Mouse (Mus musculus) intestine, postnatal 0 days (tissue): ENCODE results near the gene Oscp1. TPM values are rescaled to one million over a fixed set of nuclear protein-coding genes. Genes with fewer than 3 reads are reported as not detected.

Experiments used
- ATAC-seq: fragments of 200-750 bp; cut with Nextera tagmentation; 2 replicates; pipeline ENCODE4 v1.8.0; 2017; ENCODE audit warnings: mild to moderate bottlenecking, moderate TSS enrichment, moderate library complexity
- H3K27ac ChIP-seq: fragments of 300-500 bp; sonication (generic); 2 replicates; pipeline ENCODE4 v1.5.1; 2014; ENCODE audit warnings: mild to moderate bottlenecking, low read depth, low read length, moderate library complexity
- H3K27me3 ChIP-seq: fragments of 300-500 bp; sonication (generic); replicated peaks from 2 replicates; pipeline ENCODE4 v1.6.1; 2014; ENCODE audit warnings: low read length, mixed read lengths; ENCODE audit not compliant: control insufficient read depth, insufficient read depth
- H3K36me3 ChIP-seq: fragments of 300-500 bp; sonication (generic); 2 replicates; pipeline ENCODE4 v1.6.1; 2014; ENCODE audit warnings: mild to moderate bottlenecking, moderate library complexity; ENCODE audit not compliant: control insufficient read depth, insufficient read depth
- H3K4me1 ChIP-seq: fragments of 300-500 bp; sonication (generic); replicated peaks from 2 replicates; pipeline ENCODE4 v1.6.1; 2014; ENCODE audit warnings: antibody characterized with exemption, low read length, mixed read lengths; ENCODE audit not compliant: control insufficient read depth, insufficient read depth
- H3K4me2 ChIP-seq: fragments of 300-500 bp; sonication (generic); replicated peaks from 2 replicates; pipeline ENCODE4 v1.6.1; 2014; ENCODE audit warnings: low read depth, mild to moderate bottlenecking, moderate library complexity
- H3K4me3 ChIP-seq: fragments of 300-500 bp; sonication (generic); 2 replicates; pipeline ENCODE4 v1.5.1; 2014; ENCODE audit warnings: low read depth, low read length
- H3K9ac ChIP-seq: fragments of 300-500 bp; sonication (generic); 2 replicates; pipeline ENCODE4 v1.6.1; 2014; ENCODE audit warnings: mild to moderate bottlenecking, low read depth, low read length
- H3K9me3 ChIP-seq: fragments of 300-500 bp; sonication (generic); 2 replicates; pipeline ENCODE4 v1.6.1; 2016; ENCODE audit warnings: mixed run types; ENCODE audit not compliant: control insufficient read depth
- CTCF ChIP-seq: sonication (generic); IDR thresholded peaks from 2 replicates; pipeline ENCODE4 v1.5.1; 2016; ENCODE audit warnings: low read depth, mild to moderate bottlenecking, control low read depth, antibody characterized with exemption, moderate library complexity
- WGBS: fragments of 180-500 bp; shearing (Covaris S2); extraction: QIAGEN DNeasy Blood & Tissue Kit; methylation state at CpG from one replicate; pipeline ENCODE4 v1.1.7; 2014; 5-methylcytosine and 5-hydroxymethylcytosine counted together
- polyA plus RNA-seq: library from polyadenylated mRNA; unstranded; fragments of >200 nt; fragmentation: Nextera tagmentation; extraction: Ambion mirVana; gene quantifications from 2 replicates; pipeline ENCODE4 v1.2.1, GENCODE M21; 2015

The Oscp1 gene
- polyA plus RNA-seq, 1 experiment from 2014 or later = 3.5 TPM

- Histone ChIP-seq H3K9ac (peak overlapping the region; percentile 45), H3K4me1 (peaks cover 9% of the 10 kb centered on the region; the same call in 1 of the 2 replicates), H3K27ac (peak overlapping the region; percentile 89), H3K27me3 (no peaks in the 10 kb centered on the region), H3K36me3 (peaks cover 11% of the 10 kb centered on the region; the same call in 1 of the 2 replicates), H3K4me3 (0 out of 2 replicates have a peak overlapping the region, but pooled peaks have one; percentile 98), H3K4me2 (peak overlapping the region; percentile 71), H3K9me3 (no peaks in the 10 kb centered on the region)
- WGBS = 41% methylated on average over 7 of the region's 7 CpGs
- no peak for TF ChIP-seq CTCF
- no peak for ATAC-seq
Measured at GRCm38 (mm10) chr4:126102061-126102841, 43.9 kb downstream of the Oscp1 start.

GRCm38 (mm10) chr4:126103057-126103581, 44.8 kb downstream of the Oscp1 start:
- H3K4me3 ChIP-seq = peak overlapping the region; percentile 98
- H3K27ac ChIP-seq = peak overlapping the region; percentile 89
- H3K4me2 ChIP-seq = peak overlapping the region; percentile 71
- H3K9me3 ChIP-seq = no peaks in the 10 kb centered on the region
- under 1% methylated on average over 15 of the region's 15 CpGs for WGBS
- H3K9ac ChIP-seq = peak overlapping the region; percentile 45
- peaks cover 6% of the 10 kb centered on the region; the same call in 1 of the 2 replicates for H3K36me3 ChIP-seq
- H3K27me3 ChIP-seq = no peaks in the 10 kb centered on the region
- peak; percentile 87 for ATAC-seq
- TF ChIP-seq CTCF = no peak
- H3K4me1 ChIP-seq = peaks cover 7% of the 10 kb centered on the region

- Histone ChIP-seq H3K9ac (peak within 1 kb of the TSS; percentile 92), H3K36me3 (0 out of 2 replicates have a peak, but pooled peaks cover under 1% of the 10 kb centered on the region), H3K4me2 (peak within 1 kb of the TSS; percentile 71), H3K9me3 (no peaks in the 10 kb centered on the region), H3K4me1 (peaks cover 7% of the 10 kb centered on the region), H3K4me3 (peak within 1 kb of the TSS; percentile 98), H3K27ac (peak within 1 kb of the TSS; percentile 89), H3K27me3 (no peaks in the 10 kb centered on the region)
- 0% methylated on average over 25 of the region's 34 CpGs for WGBS
- TF ChIP-seq CTCF = peak; percentile 82
- peak; percentile 93 for ATAC-seq
Measured at GRCm38 (mm10) chr4:126103590-126104068, 45.3 kb downstream of the Oscp1 start, which contains the start of gene Stk40. Gene Stk40, plus strand, starts transcription at chr4:126103957.

GRCm38 (mm10) chr4:126104261-126105075, 46.1 kb downstream of the Oscp1 start:
- TF ChIP-seq CTCF = no peak
- Histone ChIP-seq H3K4me2 (peak overlapping the region; percentile 71), H3K9ac (peak overlapping the region; percentile 92), H3K27me3 (no peaks in the 10 kb centered on the region), H3K9me3 (no peaks in the 10 kb centered on the region), H3K27ac (peak overlapping the region; percentile 89), H3K36me3 (no peaks in the 10 kb centered on the region), H3K4me1 (peaks cover 14% of the 10 kb centered on the region), H3K4me3 (peak overlapping the region; percentile 98)
- 2% methylated on average over 34 of the region's 34 CpGs for WGBS
- peak; percentile 34 for ATAC-seq

GRCm38 (mm10) chr4:126105131-126105783, 46.9 kb downstream of the Oscp1 start:
- H3K36me3 ChIP-seq = no peaks in the 10 kb centered on the region
- 64% methylated on average over 7 of the region's 7 CpGs for WGBS
- H3K9me3 ChIP-seq = no peaks in the 10 kb centered on the region
- no peak overlapping the region; the same call in 1 of the 2 replicates for H3K27ac ChIP-seq
- no peaks in the 10 kb centered on the region for H3K27me3 ChIP-seq
- no peak for ATAC-seq
- no peak for TF ChIP-seq CTCF
- peak overlapping the region; percentile 98 for H3K4me3 ChIP-seq
- H3K9ac ChIP-seq = no peak overlapping the region
- peak overlapping the region; percentile 71 for H3K4me2 ChIP-seq
- peaks cover 15% of the 10 kb centered on the region for H3K4me1 ChIP-seq
